Mouse (Mus musculus): ENCODE measurements around the gene Ebpl.

GRCm38 (mm10) chr14:61293884-61294737 lies 66.1 kb downstream of the Ebpl start:
- TF ChIP-seq CTCF (IDR thresholded peaks at IDR 0.05; ENCODE audit: low read depth) (peak; percentile 73), EP300 (IDR thresholded peaks at IDR 0.05; ENCODE audit: low read depth) (no peak)

Measured in liver, embryonic 14.5 days (tissue).